Mouse (Mus musculus): ENCODE data around the gene Mrpl23.

Gene Mrpl23

DNA sequence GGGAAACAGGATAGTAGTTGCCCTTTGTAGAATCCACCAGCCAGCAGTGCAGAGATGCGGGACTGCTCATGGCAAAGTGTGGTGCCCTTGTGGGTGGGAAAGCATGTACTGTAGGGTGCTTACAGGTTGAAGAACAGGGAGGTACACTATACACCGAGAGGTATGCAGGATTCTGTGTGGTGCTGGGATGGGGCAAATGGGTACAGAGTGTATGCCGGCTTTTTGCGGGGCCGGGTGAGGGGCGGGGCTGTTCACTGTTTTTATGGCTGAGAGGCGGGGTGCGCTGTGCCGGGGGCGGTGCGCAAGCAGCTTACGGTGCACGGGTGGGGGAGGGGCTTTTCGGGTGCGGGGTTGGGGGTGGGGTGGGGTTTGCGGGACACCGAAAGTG lies at the start of gene Mrpl23:
TSS of gene Mrpl23 (plus strand) at position 16 of the 388 bp plus-strand sequence.
- DNase-seq, result no peak

DNA sequence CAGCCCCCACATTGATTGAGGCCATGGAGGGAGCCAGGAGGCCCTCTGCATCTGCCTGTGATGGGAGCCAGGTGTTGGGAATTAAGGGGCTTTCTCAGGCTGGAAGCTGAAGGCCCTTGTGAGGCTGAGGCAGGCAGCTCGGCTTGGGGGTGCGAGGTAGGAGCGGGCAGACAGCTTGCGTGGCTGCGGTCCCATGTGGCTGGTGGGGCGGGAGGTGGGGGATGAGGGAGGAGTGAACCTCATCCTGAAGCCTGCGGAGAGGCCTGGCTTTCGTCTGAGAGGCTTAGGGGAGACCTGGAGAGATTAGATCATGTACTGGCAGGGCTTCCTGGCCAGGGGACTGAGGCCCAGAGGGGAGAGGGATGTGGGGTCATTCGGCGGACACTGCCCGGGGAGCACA lies 49.4 kb upstream of the Mrpl23 start:
- DNase-seq, result peak; percentile 48 to 60

GRCm38 (mm10) chr7:142484780-142485179 lies 47.7 kb upstream of the Mrpl23 start:
- no peak for DNase-seq

DNA sequence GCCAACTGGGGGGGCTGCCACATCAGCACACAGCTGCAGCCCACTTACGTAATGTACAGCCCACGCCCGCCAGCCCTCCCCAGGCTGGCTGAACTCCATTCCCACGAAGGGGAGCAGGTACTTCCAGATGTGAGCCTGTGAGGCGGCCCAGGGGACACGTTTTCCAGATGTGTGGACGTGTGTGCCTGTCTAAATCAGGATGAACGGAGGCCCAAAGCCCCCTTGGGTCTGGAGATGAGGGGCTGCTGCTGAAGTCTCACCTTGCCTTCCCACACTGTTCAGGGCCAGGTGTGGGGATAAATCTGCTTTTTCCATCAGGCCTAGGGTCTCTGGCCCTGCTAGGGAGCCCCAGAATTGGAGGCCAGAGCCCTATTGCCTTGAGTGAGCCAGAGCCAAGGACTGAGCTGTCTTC lies 45.7 kb upstream of the Mrpl23 start:
- no peak for DNase-seq

DNA sequence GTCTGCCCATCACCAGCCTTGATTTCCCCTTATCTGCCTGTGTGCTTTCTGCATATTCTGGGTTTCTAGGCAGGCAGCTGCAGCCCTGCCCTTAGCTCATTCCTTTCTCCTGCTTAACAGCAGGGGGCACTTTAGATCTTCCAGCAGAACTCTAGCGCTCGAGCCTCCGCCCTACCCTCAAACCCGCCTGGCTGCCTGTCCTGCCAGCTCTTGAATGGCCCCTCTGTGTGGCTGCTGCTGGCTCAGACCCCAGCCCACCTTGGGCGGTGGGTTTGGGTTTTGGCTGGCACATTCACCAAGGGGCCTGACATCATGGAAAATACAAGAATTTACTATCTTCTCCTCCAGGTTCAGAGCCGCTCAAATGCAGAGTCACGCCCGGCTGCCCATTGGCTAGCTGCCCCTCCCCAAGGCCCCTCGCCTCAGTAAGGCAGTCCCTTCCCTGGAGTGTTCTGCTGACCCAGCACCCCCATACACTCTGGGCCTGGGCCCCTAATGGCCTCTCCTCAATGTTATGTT lies 45.1 kb upstream of the Mrpl23 start:
- DNase-seq, result peak; percentile 59 to 72

DNA sequence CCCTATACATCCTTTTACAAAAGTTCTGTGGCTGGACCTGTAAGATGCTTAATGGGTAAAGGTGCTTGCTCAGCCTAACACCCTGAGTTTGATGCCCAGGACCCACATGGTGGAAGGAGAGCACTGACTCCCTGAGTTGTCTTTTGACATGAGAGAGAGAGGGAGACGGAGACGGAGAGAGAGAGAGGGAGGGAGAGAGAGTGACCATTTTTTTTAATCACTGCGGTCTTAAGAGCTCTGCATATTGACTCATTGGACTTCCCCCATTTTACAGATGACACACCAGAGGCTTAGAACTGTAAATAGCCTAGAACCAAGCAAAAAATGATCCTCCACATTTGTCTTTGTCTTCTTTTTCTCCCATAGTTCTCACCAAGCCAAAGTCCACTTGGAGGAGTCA lies 44.4 kb upstream of the Mrpl23 start:
- DNase-seq, result no peak

DNA sequence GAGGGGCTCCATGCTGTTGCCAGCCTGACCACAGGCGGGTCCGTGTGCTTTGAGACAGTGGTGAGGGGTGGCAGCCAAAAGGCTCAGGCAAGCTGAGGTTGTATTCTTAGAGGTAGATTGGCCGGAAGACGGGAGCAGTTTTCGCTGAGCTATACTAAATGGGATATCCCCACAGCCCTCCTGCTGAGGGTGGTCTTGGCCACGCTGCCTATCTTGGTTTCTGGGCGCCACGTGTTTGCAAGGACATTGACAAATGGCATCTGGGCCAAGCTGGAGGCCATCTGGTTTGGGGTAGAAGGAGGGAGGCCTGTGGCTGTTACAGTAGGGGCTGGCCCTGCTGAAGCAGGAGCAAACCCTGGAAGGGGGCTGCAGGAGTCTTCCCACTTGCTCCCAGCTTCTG lies 39.0 kb upstream of the Mrpl23 start:
- no peak for DNase-seq

GRCm38 (mm10) chr7:142496158-142496557 lies 36.3 kb upstream of the Mrpl23 start:
- no peak for DNase-seq

GRCm38 (mm10) chr7:142496800-142497199 lies 35.7 kb upstream of the Mrpl23 start:
- DNase-seq, result no peak

- DNase-seq, result peak; percentile 47 to 48
Observed at GRCm38 (mm10) chr7:142497775-142498174, 34.7 kb upstream of the Mrpl23 start.

DNA sequence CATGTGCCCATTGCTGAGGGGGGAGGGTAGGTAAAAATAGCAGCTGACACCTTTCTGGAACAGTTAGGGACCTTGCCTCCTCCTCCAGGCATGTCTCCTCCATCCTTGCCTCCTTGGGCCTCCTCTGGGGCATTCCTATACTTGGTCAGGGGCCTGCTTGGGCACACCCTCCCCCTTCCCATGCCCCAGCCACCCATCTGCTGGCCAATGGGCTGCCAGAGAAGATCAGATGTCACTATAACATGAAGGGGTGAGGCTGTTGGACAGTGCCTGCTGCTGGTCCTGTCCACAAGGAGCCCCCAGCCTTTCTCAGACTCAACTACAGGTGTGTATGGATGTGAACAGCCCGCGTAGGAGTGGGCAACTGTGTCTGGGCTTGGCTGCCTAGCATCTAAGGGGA lies 33.9 kb upstream of the Mrpl23 start, which contains the start of gene Tnnt3:
TSS of gene Tnnt3 (plus strand) at position 262 of the 400 bp plus-strand sequence.
- no peak for DNase-seq

GRCm38 (mm10) chr7:142499010-142499721 lies 33.3 kb upstream of the Mrpl23 start:
- DNase-seq, result no peak

DNA sequence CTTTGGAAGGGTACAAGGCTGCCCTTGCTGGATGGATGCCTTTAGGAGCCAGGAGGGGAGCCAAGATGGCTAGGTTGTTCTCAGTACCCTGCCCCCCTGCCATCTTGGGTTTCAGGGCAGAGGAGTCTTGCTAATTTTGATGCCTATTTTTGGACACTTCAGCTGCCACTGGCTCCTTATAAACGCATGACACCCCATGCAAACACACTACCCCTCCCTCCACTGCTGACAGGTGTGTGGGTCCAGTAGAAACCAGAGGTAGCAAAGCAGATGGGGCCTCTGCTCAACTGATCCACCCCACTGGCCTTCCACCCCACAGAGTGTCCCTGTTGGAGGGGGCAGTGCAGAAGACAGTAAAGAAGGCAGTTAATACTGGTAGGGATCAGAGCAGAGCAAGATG lies 32.5 kb upstream of the Mrpl23 start:
- no peak for DNase-seq

GRCm38 (mm10) chr7:142503206-142503605 lies 29.3 kb upstream of the Mrpl23 start:
- DNase-seq, result no peak

GRCm38 (mm10) chr7:142505942-142506341 lies 26.5 kb upstream of the Mrpl23 start:
- DNase-seq, result peak in 1 of 2 experiments; percentile 48

GRCm38 (mm10) chr7:142506501-142506900 lies 26.0 kb upstream of the Mrpl23 start:
- DNase-seq, result no peak

- no peak for DNase-seq
Observed at GRCm38 (mm10) chr7:142507453-142507852, 25.0 kb upstream of the Mrpl23 start.

GRCm38 (mm10) chr7:142509518-142509917 lies 23.0 kb upstream of the Mrpl23 start:
- peak in 1 of 2 experiments; percentile 60 for DNase-seq

GRCm38 (mm10) chr7:142510021-142510777 lies 22.3 kb upstream of the Mrpl23 start:
- peak; percentile 55 to 70 for DNase-seq

DNA sequence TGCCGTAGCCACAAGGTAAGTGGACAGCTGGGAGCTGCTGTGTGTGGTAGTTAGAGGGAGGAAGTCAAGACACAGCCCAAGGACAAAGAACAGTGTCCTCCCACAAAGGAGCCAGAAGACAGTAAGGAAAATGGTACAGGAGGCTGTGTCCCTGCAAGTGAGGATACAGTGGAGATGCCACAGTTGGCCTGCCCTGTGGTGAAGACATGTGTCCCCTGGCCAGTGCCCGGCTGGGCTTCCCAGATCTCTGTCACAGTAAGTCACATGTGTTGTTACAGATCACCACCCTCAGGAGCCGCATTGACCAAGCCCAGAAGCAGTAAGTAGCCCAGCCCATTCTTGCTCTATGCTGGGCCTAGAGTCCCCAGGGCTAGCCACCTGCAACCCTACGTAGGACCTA lies 18.4 kb upstream of the Mrpl23 start:
- no peak for DNase-seq

DNA sequence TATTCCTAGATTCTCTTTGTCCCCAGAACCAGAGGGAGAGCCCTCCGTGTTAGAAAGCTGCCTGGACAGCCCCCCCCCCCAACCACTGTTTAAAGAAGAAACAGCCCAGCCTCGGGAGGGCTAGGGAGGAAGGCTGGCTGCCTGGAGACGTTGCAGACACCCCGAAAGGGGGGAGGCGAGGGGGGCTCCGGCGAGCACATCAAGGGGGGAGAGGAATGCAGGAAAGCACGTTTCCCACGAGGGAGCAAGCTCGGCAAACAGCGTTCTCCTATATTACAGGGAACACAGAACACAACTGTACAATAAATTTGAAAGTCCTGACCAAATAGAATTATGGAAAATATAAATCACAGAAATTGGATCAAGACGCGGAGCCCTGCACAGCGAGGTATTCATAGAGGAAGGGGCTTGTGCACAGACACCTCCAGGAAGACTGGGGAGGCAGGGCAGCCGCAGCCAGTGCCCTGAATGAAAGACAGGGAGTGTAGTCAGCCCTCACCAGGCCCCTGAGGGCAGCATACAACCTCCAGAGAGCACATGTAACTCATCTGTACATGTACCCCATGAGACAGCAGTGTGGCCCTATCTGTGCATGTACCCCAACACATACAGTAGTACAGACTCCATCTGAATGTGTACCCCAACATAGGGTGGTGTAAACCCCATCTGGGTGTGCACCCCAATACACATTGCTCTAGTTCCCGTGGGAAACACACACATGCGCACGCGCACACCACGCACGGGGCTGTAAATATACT lies 16.1 kb upstream of the Mrpl23 start:
- peak; percentile 66 to 75 for DNase-seq

- no peak for DNase-seq
Observed at GRCm38 (mm10) chr7:142517531-142517930, 15.0 kb upstream of the Mrpl23 start.

DNA sequence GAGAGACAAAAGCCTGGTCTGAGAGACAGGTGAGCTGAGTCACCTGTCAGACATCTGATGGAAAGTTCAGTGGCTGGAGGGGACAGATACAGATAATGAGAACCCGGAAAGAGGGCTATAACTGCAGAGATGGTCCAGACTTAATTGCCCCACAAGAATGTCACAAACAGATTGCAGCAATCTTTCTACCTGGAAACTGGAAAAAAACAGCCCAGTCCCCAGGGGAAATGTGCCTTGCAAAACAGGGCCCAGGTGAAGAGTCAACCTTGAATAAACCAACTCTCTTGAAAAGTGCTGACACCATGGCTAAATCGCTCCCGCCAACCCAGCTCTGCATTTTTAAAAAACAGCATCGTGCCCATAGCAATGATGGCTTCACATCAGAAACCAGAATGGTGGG lies 12.2 kb upstream of the Mrpl23 start:
- DNase-seq, result no peak
